Mouse (Mus musculus) cerebellum, adult 8-10 months (tissue): Measurements from ENCODE around the gene Emp3.
"Not testable (repeated sequence)": the region's sequence is repeated elsewhere in the genome, so short reads cannot be mapped to it uniquely, and the experiment has no call there.

Experiments used
- DNase-seq: peaks from one replicate; pipeline ENCODE4 v3.0.0; 2022

The Emp3 gene

GRCm38 (mm10) chr7:45915011-45915410 lies 6.2 kb downstream of the Emp3 start:
- DNase-seq = no peak

- no peak for DNase-seq
Observed at GRCm38 (mm10) chr7:45914067-45914466, 7.1 kb downstream of the Emp3 start.

DNA sequence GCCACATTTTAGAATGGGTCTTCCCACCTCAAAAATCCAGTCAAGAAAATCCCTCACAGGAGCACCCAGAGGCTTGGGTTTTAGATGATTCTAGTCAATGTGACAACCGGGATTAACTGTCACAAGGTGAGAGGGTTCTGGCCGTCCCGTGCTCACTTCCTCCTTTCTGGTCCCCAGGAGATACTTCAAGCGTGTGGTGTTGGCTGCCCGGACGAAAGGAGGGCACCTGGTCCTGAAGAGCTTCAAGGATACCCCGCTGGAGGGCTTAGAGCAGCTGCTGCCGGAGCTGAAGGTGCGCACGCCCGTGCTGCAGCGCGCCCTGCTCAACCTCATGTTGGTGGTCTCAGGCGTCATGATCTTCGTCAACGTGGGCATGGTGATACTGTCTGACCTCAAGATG lies 12.1 kb downstream of the Emp3 start:
- no peak for DNase-seq

- no peak for DNase-seq
Observed at GRCm38 (mm10) chr7:45908384-45908783, 12.8 kb downstream of the Emp3 start.

DNA sequence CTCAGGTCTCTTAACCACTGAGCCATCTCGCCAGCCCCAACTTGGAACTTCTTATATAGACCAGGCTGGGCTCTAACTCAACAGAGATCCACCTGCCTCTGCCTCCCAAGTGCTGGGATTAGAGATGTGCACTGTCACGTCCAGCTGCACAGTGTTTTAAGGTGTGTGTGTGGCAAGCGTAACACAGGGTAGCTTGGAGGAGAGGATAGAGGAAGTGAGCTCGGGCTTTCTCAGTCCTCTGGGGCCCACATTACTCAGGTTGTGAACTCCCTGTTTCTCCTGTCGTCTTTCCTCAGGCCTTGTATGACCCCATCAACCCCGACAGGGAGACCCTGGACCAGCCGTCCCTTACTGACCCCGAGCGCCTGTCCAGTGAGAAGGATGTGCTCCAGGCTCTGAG lies 14.6 kb downstream of the Emp3 start:
- DNase-seq = no peak

- DNase-seq = no peak
Observed at GRCm38 (mm10) chr7:45902481-45903002, 18.7 kb downstream of the Emp3 start.

DNA sequence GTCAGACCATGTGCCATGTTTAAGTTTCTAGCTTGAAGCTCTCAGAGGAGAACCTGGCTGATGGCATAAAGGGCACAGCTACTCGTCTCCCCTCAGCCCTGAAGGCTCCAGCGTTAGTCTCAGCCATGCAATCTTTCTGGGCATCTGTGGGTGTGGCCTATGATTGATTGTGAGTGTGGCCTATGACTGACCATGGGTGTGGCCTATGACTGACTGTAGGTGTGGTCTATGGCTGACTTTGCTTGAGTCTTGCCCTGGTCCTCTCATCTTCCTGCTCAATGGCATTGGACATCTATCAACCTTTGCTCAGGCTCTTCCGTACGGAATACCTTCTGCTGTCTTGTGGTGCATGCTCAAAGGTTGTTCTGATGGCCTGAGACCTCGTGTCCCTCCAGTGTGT lies 19.6 kb downstream of the Emp3 start:
- no peak for DNase-seq

- DNase-seq = peak; percentile 31
Observed at GRCm38 (mm10) chr7:45898125-45898524, 23.1 kb downstream of the Emp3 start.

- no peak for DNase-seq
Observed at GRCm38 (mm10) chr7:45897258-45897757, 23.9 kb downstream of the Emp3 start.

- DNase-seq = peak; percentile 96
Observed at GRCm38 (mm10) chr7:45896517-45897257, 24.5 kb downstream of the Emp3 start, which contains the start of the genes Syngr4 and Tmem143. Syngr4 (minus strand) TSS chr7:45896714. Tmem143 (plus strand) TSS chr7:45896941.

GRCm38 (mm10) chr7:45895931-45896516 lies 25.2 kb downstream of the Emp3 start:
- no peak for DNase-seq

GRCm38 (mm10) chr7:45892651-45893050 lies 28.6 kb downstream of the Emp3 start:
- no peak for DNase-seq

- DNase-seq = no peak
Observed at GRCm38 (mm10) chr7:45887246-45887645, 34.0 kb downstream of the Emp3 start.

GRCm38 (mm10) chr7:45881011-45881410 lies 40.2 kb downstream of the Emp3 start:
- DNase-seq = no peak

- no peak for DNase-seq
Observed at GRCm38 (mm10) chr7:45880531-45880930, 40.7 kb downstream of the Emp3 start.

DNA sequence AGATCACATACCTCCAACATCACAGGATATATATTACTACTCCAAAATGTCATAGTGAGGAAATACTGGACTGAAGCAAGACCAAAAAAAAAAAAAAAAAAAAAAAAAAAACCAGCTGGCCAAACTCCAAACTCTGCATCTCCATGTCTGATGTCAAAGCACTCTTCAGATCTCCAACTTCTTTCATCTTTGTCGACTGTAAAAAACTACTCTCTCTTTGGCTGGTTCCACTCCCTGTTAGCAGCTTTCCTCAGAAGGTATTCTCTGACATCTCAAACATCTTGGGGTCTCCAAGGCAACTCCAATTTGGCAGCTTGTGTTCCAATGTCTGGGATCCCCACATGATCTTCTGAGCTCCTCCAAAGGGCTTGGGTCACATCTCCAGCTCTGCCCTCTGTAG lies 42.9 kb downstream of the Emp3 start, which contains the start of gene Grin2d:
Gene Grin2d, minus strand, starts transcription at position 101 of the 400 bp plus-strand sequence.
- not testable (repeated sequence) for DNase-seq

DNA sequence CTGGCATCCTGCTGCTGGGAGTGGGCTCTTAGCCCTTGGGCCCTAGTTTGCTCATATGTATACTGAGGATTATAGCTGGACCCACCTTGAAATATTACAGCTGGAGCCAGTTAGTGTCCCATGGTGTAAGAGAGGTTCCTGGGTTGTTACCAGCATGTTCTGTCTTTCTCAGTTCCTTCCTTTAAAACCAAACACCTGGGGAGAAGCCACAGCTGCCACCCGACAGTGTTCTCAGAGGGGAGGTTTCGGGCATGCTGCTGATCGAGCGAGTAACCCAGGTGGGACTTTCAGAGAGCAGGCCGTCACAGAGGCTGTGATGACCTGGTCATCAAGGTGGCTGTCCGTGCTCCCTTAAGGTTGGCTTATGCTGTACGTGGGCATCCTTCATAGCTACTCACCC lies 44.3 kb downstream of the Emp3 start:
- no peak for DNase-seq

DNA sequence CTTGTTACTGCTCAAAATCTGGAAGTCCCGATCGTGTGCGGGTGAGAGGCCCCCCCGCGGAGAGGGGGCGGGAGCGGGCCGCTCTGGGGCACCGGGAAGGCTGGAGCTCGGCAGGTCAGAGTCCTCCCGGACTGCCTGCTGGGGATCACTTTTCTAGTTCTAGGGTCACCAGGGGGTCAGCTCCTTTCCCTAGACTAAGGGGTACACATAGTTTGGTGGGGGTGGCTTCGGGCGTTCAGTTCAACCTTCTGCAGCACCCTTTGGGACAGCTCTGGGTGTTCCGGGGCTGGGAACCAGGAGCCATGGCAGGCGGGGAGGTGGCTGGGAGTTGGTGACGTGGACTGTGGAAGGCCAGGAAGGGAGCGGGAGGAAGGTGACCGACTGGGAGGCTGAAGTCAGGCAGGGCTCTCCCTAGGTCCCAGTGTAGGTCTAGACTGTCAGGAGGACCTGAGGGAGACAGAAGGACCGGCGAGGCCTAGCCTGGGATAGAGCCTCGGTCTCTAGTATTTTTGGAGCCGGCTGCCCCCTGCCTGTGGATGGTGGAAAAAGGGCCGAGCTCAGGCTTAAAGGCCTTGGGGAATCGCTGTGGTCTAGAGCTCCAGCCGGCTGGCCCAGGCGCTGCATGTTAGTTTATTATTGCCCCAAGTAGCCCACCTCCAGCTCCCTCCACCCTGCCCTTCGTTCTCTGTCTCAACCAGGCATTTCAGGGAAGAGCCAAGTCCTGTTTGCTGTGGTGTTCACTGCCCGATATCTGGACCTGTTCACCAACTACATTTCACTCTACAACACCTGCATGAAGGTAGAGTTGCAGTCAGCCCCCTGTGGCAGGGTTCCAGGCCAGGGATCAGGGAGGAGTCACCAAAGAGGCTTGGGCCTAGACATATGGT lies 47.9 kb downstream of the Emp3 start:
- DNase-seq = peak; percentile 55

GRCm38 (mm10) chr7:45872624-45873023 lies 48.6 kb downstream of the Emp3 start, which contains the start of gene Kdelr1:
Kdelr1 (plus strand) TSS chr7:45872772.
- DNase-seq = peak; percentile 90

DNA sequence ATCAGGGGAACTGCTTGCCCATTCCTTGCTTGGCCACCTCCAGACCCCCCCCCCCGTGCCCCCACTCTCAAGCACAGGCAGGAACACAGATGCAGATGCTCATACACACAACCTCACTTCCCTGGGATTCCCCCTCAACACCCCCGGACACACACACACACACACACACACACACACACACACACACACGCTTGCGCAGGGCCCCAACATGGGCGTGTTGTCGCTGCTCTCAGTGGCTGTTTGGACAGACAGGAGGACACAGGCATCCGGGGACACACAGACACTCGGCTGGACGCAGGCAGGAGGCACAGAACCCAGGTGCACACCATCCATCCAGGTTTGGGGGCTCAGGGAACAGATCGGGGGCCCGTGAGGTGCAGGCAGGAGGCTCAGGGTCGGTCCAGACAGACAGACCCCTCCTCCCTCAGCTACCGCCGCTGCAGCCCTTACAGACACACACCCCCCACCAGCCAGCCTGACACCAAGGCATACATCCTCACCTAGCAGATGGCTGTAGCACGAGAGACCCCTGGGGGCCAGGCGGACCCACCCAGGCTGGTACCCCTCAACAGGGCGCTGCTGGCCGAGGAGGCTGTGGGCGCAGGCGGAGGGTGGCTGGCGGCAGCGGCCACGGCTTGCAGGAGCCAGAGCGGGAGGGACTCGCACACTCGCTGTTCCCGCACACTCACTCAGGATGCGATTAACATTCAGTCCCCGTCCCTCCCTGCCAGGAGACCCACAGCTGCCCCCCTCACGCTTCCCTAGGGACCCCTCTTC lies 50.7 kb downstream of the Emp3 start:
- DNase-seq = no peak

DNA sequence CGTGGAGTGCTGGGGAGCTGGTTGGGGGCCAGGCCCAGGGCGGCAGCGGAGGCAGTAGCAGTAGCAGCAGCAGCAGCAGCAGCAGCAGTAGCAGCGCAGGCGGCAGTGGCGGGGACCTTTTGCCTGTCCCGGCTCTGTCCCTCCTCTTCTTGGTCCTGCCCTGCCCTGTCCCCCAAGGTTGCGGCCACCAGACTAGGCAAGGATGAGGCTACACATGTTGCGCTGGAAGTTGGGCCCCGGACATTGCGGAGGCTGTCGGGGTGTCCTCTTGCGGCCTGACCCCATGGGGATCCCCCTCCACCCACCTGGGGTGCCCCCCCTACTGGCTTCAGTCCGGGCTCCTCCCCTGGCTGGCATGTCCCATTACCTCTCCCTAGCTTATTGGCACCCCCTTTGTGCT lies 51.4 kb downstream of the Emp3 start:
- DNase-seq = no peak

DNA sequence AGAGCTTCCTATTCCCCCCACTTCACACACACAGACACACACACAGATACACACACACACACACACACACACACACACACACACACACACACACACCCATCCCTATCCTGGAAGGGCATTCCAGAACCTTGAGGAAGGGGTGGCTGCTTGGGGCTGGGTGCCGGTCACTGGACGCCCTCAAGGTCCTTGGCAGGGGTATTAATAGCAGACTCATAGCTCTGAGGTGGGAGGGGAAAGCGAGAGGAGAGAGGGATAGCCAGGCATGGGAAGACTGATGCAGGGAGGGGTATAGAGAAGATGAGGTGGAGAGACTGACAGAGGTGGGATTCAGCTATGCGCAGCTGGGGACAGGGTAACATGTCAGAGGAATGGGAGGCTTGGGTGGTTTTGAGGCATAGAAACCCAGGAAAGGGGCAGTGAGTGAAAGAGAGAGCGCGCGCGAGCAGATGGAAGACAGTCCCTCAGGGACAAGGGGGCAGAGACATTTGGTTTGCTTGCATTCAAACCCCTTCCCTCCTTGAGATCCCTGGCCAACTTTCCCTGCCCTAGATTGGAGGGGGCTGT lies 52.0 kb downstream of the Emp3 start:
- no peak for DNase-seq
